Mouse (Mus musculus) right cerebral cortex, adult 2 months (tissue): ENCODE measurements at regions not wholly inside any gene's neighbourhood (a gene's known extent, or its start where the extent isn't known, plus 50 kb on each side); places are given as distances from the start of the nearest gene placed in this dataset.

ENCODE experiments used
- DNase-seq, 2 experiments: peaks; one replicate each; pipeline ENCODE4 v3.0.0; 2021 to 2022; ENCODE audit warnings: low spot score in 2 of 2

- DNase-seq, result peak in 1 of 2 experiments; percentile 23
These were observed 123.6 kb upstream of the Npvf start for GRCm38 (mm10) chr6:50777827-50778226.

GRCm38 (mm10) chr6:50780677-50781076 lies 126.4 kb upstream of the Npvf start:
- no peak for DNase-seq

GRCm38 (mm10) chr6:50781271-50781670 lies 127.0 kb upstream of the Npvf start:
- no peak for DNase-seq

- DNase-seq, result no peak
These were observed 128.0 kb upstream of the Npvf start for GRCm38 (mm10) chr6:50782221-50782620.

GRCm38 (mm10) chr6:50783494-50783893 lies 129.3 kb upstream of the Npvf start:
- DNase-seq, result peak; percentile 25 to 39

- DNase-seq, result no peak
These were observed 130.1 kb upstream of the Npvf start for GRCm38 (mm10) chr6:50784381-50784780.

- DNase-seq, result no peak
These were observed 133.4 kb upstream of the Npvf start for GRCm38 (mm10) chr6:50787666-50788065.

GRCm38 (mm10) chr6:50799963-50800362 lies 145.7 kb upstream of the Npvf start:
- DNase-seq, result no peak

GRCm38 (mm10) chr6:50802956-50803355 lies 148.7 kb upstream of the Npvf start:
- DNase-seq, result no peak

GRCm38 (mm10) chr6:50804477-50805005 lies 150.3 kb upstream of the Npvf start:
- no peak for DNase-seq

- DNase-seq, result peak; percentile 60 to 67
These were observed 152.3 kb upstream of the Npvf start for GRCm38 (mm10) chr6:50806376-50807077.

GRCm38 (mm10) chr6:50807187-50808012 lies 153.2 kb upstream of the Npvf start:
- peak; percentile 25 to 40 for DNase-seq

GRCm38 (mm10) chr6:50808126-50808525 lies 153.9 kb upstream of the Npvf start:
- peak; percentile 84 to 88 for DNase-seq

- DNase-seq, result no peak
These were observed 154.8 kb upstream of the Npvf start for GRCm38 (mm10) chr6:50808811-50809668.

- no peak for DNase-seq
These were observed 155.4 kb upstream of the Npvf start for GRCm38 (mm10) chr6:50809669-50809983.

GRCm38 (mm10) chr6:50814936-50815500 lies 160.8 kb upstream of the Npvf start:
- DNase-seq, result no peak

GRCm38 (mm10) chr6:50815579-50815978 lies 161.3 kb upstream of the Npvf start:
- DNase-seq, result no peak

GRCm38 (mm10) chr6:50817430-50817829 lies 163.2 kb upstream of the Npvf start:
- DNase-seq, result no peak

- no peak for DNase-seq
These were observed 164.2 kb upstream of the Npvf start for GRCm38 (mm10) chr6:50818433-50818832.

- DNase-seq, result no peak
These were observed 164.8 kb upstream of the Npvf start for GRCm38 (mm10) chr6:50818891-50819541.
